Mouse (Mus musculus) neural tube, embryonic 10.5 days (tissue): ENCODE results near the gene Btla.

Experiments
- DNase-seq: peaks from one replicate; pipeline ENCODE4 v3.0.0-alpha.2; 2017; ENCODE audit warnings: low spot score; ENCODE audit errors: extremely low spot score

Gene Btla

GRCm38 (mm10) chr16:45223648-45224388, at the start of gene Btla:
Gene Btla, plus strand, starts transcription at chr16:45224315.
- DNase-seq, result no peak

DNA sequence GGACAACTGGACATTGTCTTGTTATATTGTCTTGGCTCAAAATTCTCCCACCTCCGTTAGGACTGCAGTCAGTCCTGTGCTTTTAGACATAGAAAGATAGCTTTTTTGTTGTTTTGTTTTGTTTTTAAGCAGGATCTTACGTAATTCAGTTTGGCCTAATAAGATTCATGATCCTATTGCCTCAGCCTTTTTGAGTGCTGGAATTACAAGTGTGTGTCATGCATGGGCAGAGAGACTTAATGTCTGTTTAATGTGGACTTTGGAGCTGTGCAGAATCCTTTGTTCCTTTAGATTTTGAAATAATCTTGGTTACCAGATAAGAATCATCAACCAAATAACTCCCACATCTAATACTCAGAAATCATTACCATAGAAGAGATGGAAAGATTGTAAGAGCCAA, 45.6 kb upstream of the Btla start:
- DNase-seq, result no peak

GRCm38 (mm10) chr16:45181824-45182223, 42.3 kb upstream of the Btla start:
- no peak for DNase-seq

DNA sequence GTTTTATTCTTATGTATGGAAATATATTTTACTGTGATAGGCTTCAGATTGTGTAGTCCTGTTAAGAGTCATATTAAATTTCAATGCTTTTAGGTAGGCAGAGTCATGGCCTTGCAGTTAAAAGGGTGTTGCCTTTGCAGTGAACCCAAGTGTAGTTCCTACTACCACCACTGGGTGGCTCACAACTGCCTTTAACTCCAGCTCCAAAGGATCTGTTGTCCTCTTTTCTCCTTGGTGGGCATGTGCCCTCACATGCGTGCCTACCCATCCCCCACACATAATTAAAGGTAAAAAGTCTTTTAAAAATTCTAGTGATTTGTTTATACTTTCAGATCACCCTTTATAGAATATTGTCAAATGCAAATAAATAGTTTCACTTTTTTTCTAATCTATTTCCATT, 31.5 kb upstream of the Btla start:
- DNase-seq, result peak; percentile 65

GRCm38 (mm10) chr16:45196816-45197215, 27.3 kb upstream of the Btla start:
- peak; percentile 51 for DNase-seq

- no peak for DNase-seq
Measured at GRCm38 (mm10) chr16:45201395-45201794, 22.7 kb upstream of the Btla start.

DNA sequence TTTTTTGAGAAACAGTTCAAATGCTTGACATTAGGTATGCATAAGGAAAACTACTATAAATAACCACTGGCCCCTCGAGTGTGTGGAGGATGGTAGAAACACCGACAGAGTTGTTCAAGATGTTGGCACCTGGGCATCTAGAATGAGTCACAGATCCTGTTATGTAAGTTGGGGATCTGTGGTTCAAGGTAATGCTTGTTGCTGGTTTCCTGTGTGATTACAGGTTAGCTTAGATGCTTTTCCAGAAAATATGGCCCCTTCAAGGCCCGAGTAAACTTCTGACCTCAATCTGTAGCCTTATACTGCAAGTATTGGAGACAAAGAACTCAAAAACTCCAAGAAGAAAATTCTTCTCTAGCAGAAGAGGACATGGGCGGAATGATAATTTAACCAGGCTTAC, 19.7 kb upstream of the Btla start:
- no peak for DNase-seq

DNA sequence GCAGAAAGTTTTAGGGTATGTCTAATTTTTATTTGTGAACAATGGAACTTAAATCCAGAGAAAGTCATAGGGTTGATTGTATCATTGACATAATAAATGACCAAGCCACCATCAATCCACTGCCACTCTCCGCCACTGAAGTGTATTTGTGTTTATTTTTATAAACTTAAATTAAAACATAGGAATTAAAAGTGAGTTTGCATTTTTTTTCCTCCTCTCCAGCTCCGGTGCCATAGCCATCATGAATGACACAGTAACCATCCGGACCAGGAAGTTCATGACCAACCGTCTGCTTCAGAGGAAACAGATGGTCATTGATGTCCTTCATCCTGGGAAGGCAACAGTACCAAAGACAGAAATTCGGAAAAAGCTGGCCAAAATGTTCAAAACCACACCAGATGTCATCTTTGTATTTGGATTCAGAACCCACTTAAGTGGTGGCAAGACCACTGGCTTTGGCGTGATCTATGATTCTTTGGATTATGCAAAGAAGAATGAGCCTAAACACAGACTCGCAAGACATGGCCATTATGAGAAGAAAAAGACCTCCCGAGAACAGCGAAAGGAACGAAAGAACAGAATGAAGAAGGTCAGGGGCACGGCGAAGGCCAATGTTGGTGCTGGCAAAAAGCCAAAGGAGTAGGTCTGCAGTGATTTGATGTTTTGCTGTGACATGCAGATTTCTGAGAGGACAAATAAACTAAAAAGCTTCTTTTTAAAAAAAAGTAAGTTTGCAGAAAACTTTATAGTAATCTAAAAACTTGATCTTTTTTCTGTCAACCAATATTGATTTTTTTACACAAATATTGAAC, 19.1 kb upstream of the Btla start:
- no peak for DNase-seq

- DNase-seq, result no peak
Measured at GRCm38 (mm10) chr16:45222016-45222415, 2.1 kb upstream of the Btla start.

- no peak for DNase-seq
Measured at GRCm38 (mm10) chr16:45222771-45223170, 1.3 kb upstream of the Btla start.

GRCm38 (mm10) chr16:45224431-45225008, 405 bp downstream of the Btla start:
- DNase-seq, result no peak

- no peak for DNase-seq
Measured at GRCm38 (mm10) chr16:45227002-45227401, 2.9 kb downstream of the Btla start.

DNA sequence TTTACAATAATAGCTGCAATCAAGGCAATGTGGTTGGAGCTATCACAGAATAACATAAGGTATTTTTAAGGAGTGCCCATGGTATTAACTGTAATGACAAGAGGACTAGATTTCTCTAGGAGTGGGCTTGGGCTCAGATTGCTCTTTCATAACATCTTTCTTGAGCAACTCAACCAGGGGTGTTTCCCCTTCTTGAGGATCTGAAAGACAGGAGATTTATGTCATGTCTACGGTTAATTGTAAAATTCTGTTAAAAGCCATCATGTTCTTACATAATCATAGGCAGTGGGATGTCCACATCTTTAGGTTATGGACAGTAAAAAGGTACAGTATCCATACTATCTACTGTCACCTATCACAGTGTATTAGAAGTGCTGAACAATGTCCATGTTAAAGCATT, 7.2 kb downstream of the Btla start:
- DNase-seq, result no peak

- no peak for DNase-seq
Measured at GRCm38 (mm10) chr16:45233007-45233406, 8.9 kb downstream of the Btla start.

DNA sequence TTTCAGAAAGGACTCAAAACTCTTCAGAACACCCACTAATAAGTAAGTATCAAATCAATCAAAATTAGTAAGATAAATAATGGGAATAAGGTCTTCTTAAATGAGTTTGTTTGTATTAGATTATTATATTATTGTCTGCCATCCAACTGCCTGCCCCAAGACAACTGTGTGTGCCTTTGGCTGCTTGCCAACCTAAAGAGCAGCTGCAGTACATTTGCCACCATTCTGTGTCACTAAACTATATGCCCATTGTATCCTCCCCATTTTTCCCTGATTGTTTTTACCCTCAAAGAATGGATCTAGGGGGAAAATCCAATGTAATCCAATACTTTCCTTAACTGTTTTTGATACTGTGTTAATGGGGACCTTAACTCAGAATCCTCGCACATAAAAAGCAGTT, 18.6 kb downstream of the Btla start:
- no peak for DNase-seq

GRCm38 (mm10) chr16:45244930-45245472, 20.9 kb downstream of the Btla start:
- DNase-seq, result no peak

- no peak for DNase-seq
Measured at GRCm38 (mm10) chr16:45249761-45250160, 25.6 kb downstream of the Btla start.

- DNase-seq, result no peak
Measured at GRCm38 (mm10) chr16:45250317-45250716, 26.2 kb downstream of the Btla start.

DNA sequence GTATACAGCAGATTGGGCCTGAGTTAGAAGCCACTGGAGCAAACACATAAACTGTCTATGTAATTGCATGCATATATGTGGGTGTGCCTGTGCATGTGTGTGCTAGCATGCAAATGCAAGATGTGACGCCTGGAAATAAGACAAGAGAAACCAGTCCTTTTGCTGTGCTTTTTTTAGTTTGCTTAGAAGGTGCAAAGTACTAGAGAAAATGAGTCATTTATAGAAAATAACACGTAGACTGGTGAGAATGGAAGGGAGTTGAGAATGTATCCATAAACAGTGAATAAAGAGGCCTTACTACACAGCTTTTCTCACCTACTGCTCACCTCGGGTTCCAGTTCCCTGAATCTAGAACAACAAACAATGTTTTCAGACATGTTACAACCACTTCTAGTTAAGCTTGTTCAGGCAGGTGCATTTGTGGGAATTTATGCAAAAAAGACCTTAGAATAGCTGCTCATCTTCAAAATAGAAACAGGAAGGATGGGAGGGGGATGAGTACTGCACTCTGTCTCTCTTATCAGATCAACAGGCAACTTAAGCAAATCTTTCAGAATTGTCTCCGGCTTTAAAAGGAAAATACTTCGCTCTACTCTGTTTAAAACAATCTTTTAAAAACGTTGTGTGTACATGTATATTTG, 27.8 kb downstream of the Btla start:
- no peak for DNase-seq

DNA sequence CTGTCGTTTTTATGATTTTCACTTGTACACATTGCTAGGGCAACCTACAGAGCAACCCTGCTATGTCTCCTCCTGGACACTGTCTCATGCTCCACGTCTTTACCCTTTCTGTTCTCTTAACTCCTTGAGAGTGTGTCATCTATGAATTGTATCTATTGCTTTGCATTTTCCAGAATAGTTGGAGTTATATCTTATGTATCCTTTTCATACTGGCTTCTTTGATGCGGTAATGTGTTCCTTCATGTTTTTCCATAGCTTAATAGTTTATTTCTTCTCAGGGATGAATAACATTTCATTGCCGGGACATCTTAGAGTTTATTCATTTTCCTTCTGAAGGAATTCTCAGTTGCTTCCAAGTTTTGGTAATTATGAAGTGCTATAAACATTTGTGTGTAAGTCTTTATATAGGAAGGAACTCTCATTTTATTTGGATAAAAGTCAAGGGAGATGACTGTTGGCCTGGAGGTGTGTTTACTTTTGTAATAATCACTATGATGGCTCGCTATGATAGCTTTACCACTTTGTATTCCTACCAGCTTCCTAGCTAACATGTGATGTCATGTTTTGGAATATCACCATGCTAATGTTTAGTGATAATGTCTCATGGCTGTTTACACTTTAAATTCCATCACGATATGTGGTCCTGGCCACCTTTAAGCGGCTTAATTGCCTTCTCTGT, 31.2 kb downstream of the Btla start:
- no peak for DNase-seq

DNA sequence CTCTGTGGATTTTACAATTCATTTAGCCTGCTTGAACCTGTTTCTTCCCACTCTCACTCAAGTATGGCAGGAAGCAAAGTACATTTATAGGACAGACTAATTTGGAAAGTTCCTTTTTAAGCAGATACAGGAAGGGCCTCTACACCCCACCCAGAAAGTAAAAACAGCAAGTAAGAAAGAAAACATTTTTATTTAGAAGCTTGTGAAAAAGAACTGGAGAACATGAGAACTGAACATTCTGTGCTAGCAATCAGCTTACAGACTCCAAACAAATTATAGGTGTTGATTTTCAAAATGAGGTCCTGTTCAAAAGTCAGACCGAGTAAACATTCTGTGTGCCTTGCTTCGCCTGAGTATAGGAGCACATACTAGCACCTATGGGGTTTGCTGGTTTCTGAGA, 32.8 kb downstream of the Btla start:
- no peak for DNase-seq
